Mouse (Mus musculus): ENCODE data around the gene Rab3d. TPM values are rescaled to one million over a fixed set of nuclear protein-coding genes. Genes with fewer than 3 reads are reported as not detected.

The Rab3d gene
- polyA plus RNA-seq, 1 experiment from 2014 or later: 34.6 TPM

- Histone ChIP-seq H3K27ac (no peak overlapping the region), H3K4me3 (replicated peaks) (no peak overlapping the region), H3K9ac (no peak overlapping the region), H3K9me3 (no peaks in the 10 kb centered on the region), H3K4me1 (replicated peaks) (0 out of 2 replicates have a peak, but pooled peaks cover 3% of the 10 kb centered on the region), H3K4me2 (replicated peaks) (peak overlapping the region; percentile 69), H3K36me3 (no peaks in the 10 kb centered on the region), H3K27me3 (replicated peaks) (peaks cover 6% of the 10 kb centered on the region)
- no peak for ATAC-seq
- WGBS: 75% methylated on average over 3 of the region's 3 CpGs
These were observed 36.6 kb upstream of the Rab3d start for GRCm38 (mm10) chr9:21954635-21955034.

- H3K4me3 ChIP-seq (replicated peaks): no peak overlapping the region
- H3K4me2 ChIP-seq (replicated peaks): no peak overlapping the region
- H3K4me1 ChIP-seq (replicated peaks): 0 out of 2 replicates have a peak, but pooled peaks cover 3% of the 10 kb centered on the region
- 20% methylated on average over 3 of the region's 3 CpGs for WGBS
- H3K27me3 ChIP-seq (replicated peaks): no peaks in the 10 kb centered on the region
- no peak overlapping the region for H3K27ac ChIP-seq
- no peaks in the 10 kb centered on the region for H3K9me3 ChIP-seq
- no peaks in the 10 kb centered on the region for H3K36me3 ChIP-seq
- no peak for ATAC-seq
- no peak overlapping the region for H3K9ac ChIP-seq
These were observed 35.6 kb upstream of the Rab3d start for GRCm38 (mm10) chr9:21953600-21953999.

GRCm38 (mm10) chr9:21951977-21952376, 34.0 kb upstream of the Rab3d start:
- H3K9me3 ChIP-seq: no peaks in the 10 kb centered on the region
- no peak overlapping the region for H3K9ac ChIP-seq
- ATAC-seq: no peak

DNA sequence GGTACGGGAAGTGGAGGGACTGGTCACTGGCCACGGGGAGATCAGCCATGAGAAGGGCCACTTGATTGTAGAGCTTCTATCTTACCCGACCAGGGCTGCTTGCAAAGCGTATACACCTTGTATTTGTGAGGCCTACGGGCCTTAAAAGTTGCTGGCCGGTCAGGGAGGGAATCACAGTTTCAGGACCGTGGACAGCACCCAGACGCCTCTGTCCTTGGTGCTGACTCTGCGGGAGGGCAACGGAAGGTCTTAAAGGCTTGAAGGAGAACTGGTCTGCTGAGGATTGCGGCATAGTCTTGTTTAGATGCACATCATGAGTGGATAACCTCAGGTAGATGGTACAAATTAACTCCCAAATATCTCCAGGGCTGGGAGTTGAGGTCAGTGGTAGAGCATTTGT, 32.3 kb upstream of the Rab3d start:
- Histone ChIP-seq H3K36me3 (no peaks in the 10 kb centered on the region), H3K4me3 (replicated peaks) (no peak overlapping the region), H3K4me2 (replicated peaks) (no peak overlapping the region), H3K4me1 (replicated peaks) (0 out of 2 replicates have a peak, but pooled peaks cover 4% of the 10 kb centered on the region), H3K9ac (no peak overlapping the region), H3K27ac (no peak overlapping the region), H3K27me3 (replicated peaks) (peaks cover 10% of the 10 kb centered on the region; the same call in 1 of the 2 replicates), H3K9me3 (no peaks in the 10 kb centered on the region)
- WGBS: 16% methylated on average over 11 of the region's 11 CpGs
- ATAC-seq: no peak

More at GRCm38 (mm10) chr9:21951977-21952376, 34.0 kb upstream of the Rab3d start:
- no peak overlapping the region for H3K4me3 ChIP-seq (replicated peaks)
- H3K4me2 ChIP-seq (replicated peaks): no peak overlapping the region
- H3K36me3 ChIP-seq: no peaks in the 10 kb centered on the region
- WGBS: 72% methylated on average over 3 of the region's 3 CpGs
- H3K4me1 ChIP-seq (replicated peaks): 0 out of 2 replicates have a peak, but pooled peaks cover 7% of the 10 kb centered on the region
- no peak overlapping the region for H3K27ac ChIP-seq
- H3K27me3 ChIP-seq (replicated peaks): peaks cover 10% of the 10 kb centered on the region; the same call in 1 of the 2 replicates

DNA sequence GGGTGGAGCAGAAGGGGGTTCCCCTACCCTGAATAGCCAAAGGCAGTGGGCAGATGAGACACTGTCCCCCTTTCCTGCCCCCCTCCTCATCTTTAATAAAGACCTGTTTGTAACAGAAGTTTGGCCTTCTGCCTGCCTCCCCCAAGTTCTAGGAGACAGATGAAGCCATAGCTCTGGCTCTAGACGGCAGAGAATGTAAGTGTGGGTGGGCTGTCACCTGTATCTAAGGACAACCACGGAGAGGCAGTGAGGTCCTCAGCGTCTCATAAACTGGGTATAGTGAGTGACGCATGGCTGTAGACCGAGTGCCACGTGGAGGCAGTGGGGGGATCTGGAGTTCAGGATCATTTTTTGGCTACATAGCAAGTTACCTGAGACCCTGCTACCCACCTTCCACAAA, 30.8 kb upstream of the Rab3d start:
- no peak overlapping the region for H3K4me2 ChIP-seq (replicated peaks)
- H3K27ac ChIP-seq: no peak overlapping the region
- ATAC-seq: no peak
- no peak overlapping the region for H3K4me3 ChIP-seq (replicated peaks)
- no peak overlapping the region for H3K9ac ChIP-seq
- H3K9me3 ChIP-seq: no peaks in the 10 kb centered on the region
- 0 out of 2 replicates have a peak, but pooled peaks cover 4% of the 10 kb centered on the region for H3K4me1 ChIP-seq (replicated peaks)
- H3K27me3 ChIP-seq (replicated peaks): peaks cover 15% of the 10 kb centered on the region
- no peaks in the 10 kb centered on the region for H3K36me3 ChIP-seq
- 61% methylated on average over 6 of the region's 6 CpGs for WGBS

GRCm38 (mm10) chr9:21948146-21948545, 30.2 kb upstream of the Rab3d start:
- 56% methylated on average over 8 of the region's 8 CpGs for WGBS
- H3K9ac ChIP-seq: no peak overlapping the region
- H3K4me1 ChIP-seq (replicated peaks): 0 out of 2 replicates have a peak, but pooled peaks cover 4% of the 10 kb centered on the region
- no peak overlapping the region for H3K27ac ChIP-seq
- H3K36me3 ChIP-seq: no peaks in the 10 kb centered on the region
- H3K4me3 ChIP-seq (replicated peaks): no peak overlapping the region
- H3K4me2 ChIP-seq (replicated peaks): no peak overlapping the region
- H3K27me3 ChIP-seq (replicated peaks): peaks cover 20% of the 10 kb centered on the region
- no peaks in the 10 kb centered on the region for H3K9me3 ChIP-seq
- no peak for ATAC-seq

DNA sequence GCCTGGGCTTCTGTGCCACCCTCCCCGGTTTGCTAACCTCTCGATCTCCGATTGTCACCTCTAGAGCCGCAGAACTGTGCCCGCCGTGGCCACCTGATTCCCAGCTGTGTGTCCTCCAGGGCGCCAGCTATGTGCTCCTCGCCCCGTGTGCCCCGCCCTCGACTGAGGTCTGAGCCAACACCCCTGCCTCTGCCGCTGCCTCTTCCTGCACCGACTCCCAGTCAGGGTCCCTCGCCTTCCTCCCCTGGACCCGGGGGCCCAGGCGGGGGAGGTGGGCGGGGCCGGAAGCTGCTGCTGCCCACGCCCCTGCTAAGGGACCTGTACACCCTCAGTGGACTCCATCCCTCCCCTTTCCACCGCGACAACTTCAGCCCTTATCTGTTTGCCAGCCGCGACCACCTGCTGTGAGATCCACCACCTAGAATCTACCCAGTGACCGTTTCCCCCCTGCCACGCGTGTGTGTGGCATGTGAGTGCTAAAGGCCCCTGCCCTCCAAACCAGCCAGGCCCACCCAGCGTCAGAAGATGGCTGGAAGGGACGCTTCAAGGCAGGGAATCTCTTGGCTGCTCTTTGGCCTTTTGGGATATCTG, 29.6 kb upstream of the Rab3d start:
- Histone ChIP-seq H3K4me3 (replicated peaks) (0 out of 2 replicates have a peak overlapping the region, but pooled peaks have one; percentile 2), H3K4me1 (replicated peaks) (0 out of 2 replicates have a peak, but pooled peaks cover 4% of the 10 kb centered on the region), H3K36me3 (no peaks in the 10 kb centered on the region), H3K9ac (no peak overlapping the region), H3K27me3 (replicated peaks) (peaks cover 20% of the 10 kb centered on the region), H3K4me2 (replicated peaks) (peak overlapping the region; percentile 31), H3K27ac (no peak overlapping the region), H3K9me3 (no peaks in the 10 kb centered on the region)
- WGBS: 7% methylated on average over 28 of the region's 28 CpGs
- ATAC-seq: peak; percentile 51

- Histone ChIP-seq H3K27ac (no peak overlapping the region), H3K9me3 (no peaks in the 10 kb centered on the region), H3K27me3 (replicated peaks) (peaks cover 20% of the 10 kb centered on the region), H3K4me3 (replicated peaks) (no peak overlapping the region), H3K36me3 (no peaks in the 10 kb centered on the region), H3K4me2 (replicated peaks) (peak overlapping the region; percentile 30; the same call in 1 of the 2 replicates), H3K4me1 (replicated peaks) (0 out of 2 replicates have a peak, but pooled peaks cover 4% of the 10 kb centered on the region), H3K9ac (no peak overlapping the region)
- 15% methylated on average over 23 of the region's 23 CpGs for WGBS
- peak; percentile 45; the same call in 1 of the 2 replicates for ATAC-seq
These were observed 26.3 kb upstream of the Rab3d start for GRCm38 (mm10) chr9:21944267-21944666.

DNA sequence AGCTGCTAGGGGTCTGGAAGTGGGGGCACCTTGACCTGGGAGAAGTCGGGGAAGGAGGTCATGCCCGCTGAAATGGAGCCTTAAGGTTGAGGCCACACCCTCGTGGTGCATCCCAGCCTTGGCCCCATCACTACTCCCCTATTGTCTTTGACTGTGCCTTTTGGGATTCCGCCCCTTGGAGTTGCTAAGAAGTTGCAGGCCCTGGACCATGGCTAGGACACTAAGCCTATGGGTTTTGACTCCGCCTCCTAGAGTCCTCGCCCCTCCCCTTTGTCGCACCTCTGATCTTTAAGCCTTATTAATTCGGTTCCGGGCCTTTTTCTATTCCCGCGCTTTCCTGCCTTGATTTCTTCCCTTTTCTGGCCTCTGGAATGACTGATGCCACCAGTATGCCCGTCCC, 25.6 kb upstream of the Rab3d start:
- peaks cover 20% of the 10 kb centered on the region for H3K27me3 ChIP-seq (replicated peaks)
- WGBS: 43% methylated on average over 12 of the region's 12 CpGs
- no peak for ATAC-seq
- no peak overlapping the region for H3K27ac ChIP-seq
- no peaks in the 10 kb centered on the region for H3K36me3 ChIP-seq
- H3K4me2 ChIP-seq (replicated peaks): no peak overlapping the region
- H3K4me1 ChIP-seq (replicated peaks): 0 out of 2 replicates have a peak, but pooled peaks cover 4% of the 10 kb centered on the region
- no peak overlapping the region for H3K9ac ChIP-seq
- no peaks in the 10 kb centered on the region for H3K9me3 ChIP-seq
- no peak overlapping the region for H3K4me3 ChIP-seq (replicated peaks)

DNA sequence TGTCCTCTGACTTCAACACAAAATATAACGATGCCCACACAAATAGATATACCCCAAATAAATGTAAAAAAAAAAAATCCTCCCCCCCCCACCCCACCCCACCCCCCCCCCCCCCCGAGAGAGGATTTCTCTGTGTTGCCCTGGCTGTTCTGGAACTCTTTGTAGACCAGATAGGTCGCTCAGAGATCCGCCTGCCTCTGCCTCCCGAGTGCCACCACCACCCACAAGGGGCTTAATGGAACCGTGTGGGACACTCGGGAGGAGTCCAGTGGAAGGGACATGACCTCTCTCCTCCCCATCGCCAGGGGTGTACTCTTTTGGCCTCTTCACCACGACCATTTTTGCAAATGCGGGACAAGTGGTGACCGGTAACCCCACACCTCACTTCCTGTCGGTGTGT, 25.1 kb upstream of the Rab3d start:
- Histone ChIP-seq H3K4me3 (replicated peaks) (no peak overlapping the region), H3K27ac (no peak overlapping the region), H3K36me3 (no peaks in the 10 kb centered on the region), H3K4me2 (replicated peaks) (no peak overlapping the region), H3K9me3 (no peaks in the 10 kb centered on the region), H3K27me3 (replicated peaks) (peaks cover 16% of the 10 kb centered on the region), H3K9ac (no peak overlapping the region), H3K4me1 (replicated peaks) (0 out of 2 replicates have a peak, but pooled peaks cover 4% of the 10 kb centered on the region)
- ATAC-seq: no peak
- WGBS: 75% methylated on average over 12 of the region's 12 CpGs

DNA sequence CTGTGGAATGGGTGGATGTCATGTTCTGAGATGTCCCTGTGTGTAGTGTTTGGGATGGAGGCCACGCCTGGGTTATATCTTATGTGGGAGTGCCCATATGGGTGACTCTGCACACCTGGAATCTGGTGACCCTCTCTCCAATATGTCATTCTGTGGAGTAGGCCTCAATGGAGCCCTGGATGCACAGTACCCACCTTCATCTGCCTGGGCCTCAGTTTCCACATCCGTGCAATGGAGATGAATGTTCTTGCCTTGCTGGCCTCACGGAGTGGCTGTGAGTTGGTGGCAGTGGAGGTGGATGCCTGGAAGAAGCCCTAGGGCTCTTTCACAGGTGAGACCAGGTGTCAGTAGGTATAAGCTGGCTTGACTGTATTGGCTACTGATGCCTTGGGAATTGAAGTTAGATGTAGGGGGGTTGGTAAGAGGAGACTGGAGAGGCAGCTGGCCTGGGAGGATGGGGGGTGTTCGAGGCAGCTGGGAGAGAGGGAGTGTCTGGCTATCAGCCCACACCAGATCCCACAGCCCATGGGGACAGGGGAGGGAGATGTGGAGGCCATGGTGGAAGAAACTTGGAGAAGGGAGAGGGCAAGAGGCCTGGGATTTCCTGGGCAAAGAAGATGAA, 20.4 kb upstream of the Rab3d start:
- Histone ChIP-seq H3K9me3 (no peaks in the 10 kb centered on the region), H3K9ac (no peak overlapping the region), H3K27me3 (replicated peaks) (0 out of 2 replicates have a peak, but pooled peaks cover under 1% of the 10 kb centered on the region), H3K4me3 (replicated peaks) (no peak overlapping the region), H3K4me2 (replicated peaks) (no peak overlapping the region), H3K4me1 (replicated peaks) (0 out of 2 replicates have a peak, but pooled peaks cover 6% of the 10 kb centered on the region), H3K36me3 (no peaks in the 10 kb centered on the region), H3K27ac (no peak overlapping the region)
- ATAC-seq: no peak
- 79% methylated on average over 4 of the region's 4 CpGs for whole genome bisulfite sequencing

DNA sequence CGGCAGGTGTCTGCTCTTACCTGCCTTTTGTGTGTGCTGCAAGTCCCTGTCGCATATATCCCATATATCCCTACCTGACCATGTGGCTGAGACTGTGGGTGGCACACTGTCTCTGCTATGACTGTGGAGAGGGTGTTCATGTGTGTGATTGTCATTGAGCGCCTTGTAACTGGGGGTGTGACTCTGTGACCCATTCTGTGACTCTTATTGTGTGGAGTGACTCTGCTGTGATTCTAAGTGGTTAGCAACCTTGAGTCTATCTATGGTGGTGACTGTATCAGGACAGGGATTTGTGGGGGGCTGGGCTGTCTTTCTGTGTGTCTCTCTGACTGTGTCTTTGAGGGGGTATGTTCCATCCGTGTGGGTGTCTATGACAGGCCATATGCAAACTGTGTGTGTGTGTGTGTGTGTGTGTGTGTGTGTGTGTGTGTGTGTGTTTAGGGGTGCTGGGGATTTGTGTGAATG, 19.8 kb upstream of the Rab3d start:
- peak overlapping the region; percentile 73; the same call in 1 of the 2 replicates for H3K4me2 ChIP-seq (replicated peaks)
- H3K27me3 ChIP-seq (replicated peaks): no peaks in the 10 kb centered on the region
- no peaks in the 10 kb centered on the region for H3K9me3 ChIP-seq
- no peak for ATAC-seq
- WGBS: 78% methylated on average over 4 of the region's 4 CpGs
- H3K4me3 ChIP-seq (replicated peaks): no peak overlapping the region
- no peak overlapping the region for H3K27ac ChIP-seq
- no peak overlapping the region for H3K9ac ChIP-seq
- no peaks in the 10 kb centered on the region for H3K36me3 ChIP-seq
- H3K4me1 ChIP-seq (replicated peaks): 0 out of 2 replicates have a peak, but pooled peaks cover 6% of the 10 kb centered on the region
